Mouse (Mus musculus): ENCODE results near the gene Arhgap31.

DNA sequence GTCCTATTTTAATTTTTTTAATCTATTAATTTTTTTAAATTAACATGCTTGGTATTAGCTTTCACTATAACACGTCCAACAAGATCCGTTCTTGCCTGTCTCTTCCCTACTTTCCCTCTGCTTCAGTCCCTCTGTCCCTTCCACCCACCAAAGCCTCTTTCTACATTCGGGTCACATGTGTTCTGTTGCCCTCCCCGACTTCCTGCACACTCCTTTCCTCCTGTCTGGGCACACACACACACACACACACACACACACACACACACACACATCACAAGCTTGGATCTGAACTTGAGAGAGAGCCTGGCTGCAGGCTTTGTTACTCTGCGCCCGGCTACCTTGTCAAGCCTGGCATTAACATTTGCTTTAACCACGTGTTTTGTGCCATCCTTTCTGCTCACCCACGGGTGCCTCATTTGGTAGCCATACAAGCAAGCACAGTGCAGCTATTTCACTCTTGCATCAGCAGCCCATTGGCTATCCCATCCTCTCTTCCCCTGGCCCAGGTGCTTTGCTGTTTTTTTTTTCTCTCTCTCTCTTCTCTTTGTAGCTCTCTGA is 77.2 kb downstream of the Arhgap31 start:
- TF ChIP-seq FLI1 (IDR thresholded peaks at IDR 0.05; ENCODE audit: low read length) (no peak), GATA1 (IDR thresholded peaks at IDR 0.05; ENCODE audit: borderline replicate concordance, low read length) (no peak)

All from megakaryocyte, embryonic 14.5 days (primary cell).